Mouse (Mus musculus) brown adipose tissue, adult 24 weeks (tissue): ENCODE results near the gene Pnp2. TPM values are rescaled to one million over a fixed set of nuclear protein-coding genes. Genes with fewer than 3 reads are reported as not detected.
"Not testable (repeated sequence)": the region's sequence is repeated elsewhere in the genome, so short reads cannot be mapped to it uniquely, and the experiment has no call there.

Experiments
- H3K27ac ChIP-seq: fragments of 200-500 bp; replicated peaks from 2 replicates; pipeline ENCODE4 v1.5.1; 2012; ENCODE audit warnings: low read depth, mild to moderate bottlenecking, low read length
- H3K4me1 ChIP-seq: fragments of 200-500 bp; 2 replicates; pipeline ENCODE4 v1.6.1; 2012; ENCODE audit warnings: low read length, mixed read lengths; ENCODE audit not compliant: control insufficient read depth, insufficient read depth, insufficient read length
- H3K4me3 ChIP-seq: fragments of 200-500 bp; 2 replicates; pipeline ENCODE4 v1.5.1; 2012; ENCODE audit warnings: low read depth, mild to moderate bottlenecking, low read length, moderate library complexity; ENCODE audit not compliant: insufficient read depth
- polyA plus RNA-seq: library from polyadenylated mRNA; stranded (reverse); fragments of >200 nt; gene quantifications from 2 replicates; pipeline ENCODE4 v1.2.4, GENCODE M21; 2012; ENCODE audit not compliant: missing spikeins, insufficient read depth, insufficient read length

Pnp2 gene
- polyA plus RNA-seq, 1 experiment: 5.1 TPM

DNA sequence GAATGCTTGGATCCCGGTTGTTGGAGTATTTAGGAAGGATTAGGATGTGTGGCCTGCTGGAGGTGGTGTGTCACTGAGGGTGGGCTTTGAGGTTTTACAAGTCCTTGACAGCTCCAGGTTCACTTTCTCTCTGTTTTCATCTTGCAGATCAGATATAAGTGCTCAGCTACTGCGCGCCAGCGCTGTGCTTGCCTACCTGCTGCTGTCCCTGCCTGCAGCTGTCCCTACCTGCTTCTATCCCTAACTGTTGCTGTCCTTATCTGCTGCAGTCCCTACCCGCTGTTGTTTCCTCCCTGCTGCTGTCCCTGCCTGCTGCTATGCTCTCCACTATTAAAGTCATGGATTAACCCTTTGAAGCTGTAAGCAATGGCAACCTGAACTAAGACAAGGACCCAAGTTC is 19.2 kb downstream of the Pnp2 start:
- Histone ChIP-seq H3K4me1 (peaks cover 15% of the 10 kb centered on the region; the same call in 1 of the 2 replicates), H3K4me3 (no peak overlapping the region), H3K27ac (no peak overlapping the region)

DNA sequence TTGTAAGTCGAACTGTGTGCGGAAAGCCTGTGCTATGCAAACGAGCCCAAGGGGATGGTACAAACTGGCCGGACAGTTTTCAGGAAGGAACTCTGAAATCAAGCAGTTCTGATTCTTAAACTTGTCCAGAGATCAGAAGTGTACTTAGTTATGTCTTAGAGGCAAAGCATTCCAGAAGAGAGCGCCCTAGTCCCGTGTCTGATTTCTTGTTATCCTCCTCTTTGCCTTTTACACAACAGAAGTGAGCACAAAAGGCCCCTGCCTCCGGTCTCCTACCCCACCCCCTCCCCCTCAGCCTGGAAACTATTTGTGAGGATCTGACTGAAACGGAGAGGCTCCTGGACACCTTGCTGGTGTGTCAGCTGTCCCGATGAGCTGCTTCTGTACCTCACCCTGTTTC is 20.9 kb downstream of the Pnp2 start:
- peak overlapping the region; percentile 37 for H3K27ac ChIP-seq
- no peak overlapping the region; the same call in 1 of the 2 replicates for H3K4me3 ChIP-seq

DNA sequence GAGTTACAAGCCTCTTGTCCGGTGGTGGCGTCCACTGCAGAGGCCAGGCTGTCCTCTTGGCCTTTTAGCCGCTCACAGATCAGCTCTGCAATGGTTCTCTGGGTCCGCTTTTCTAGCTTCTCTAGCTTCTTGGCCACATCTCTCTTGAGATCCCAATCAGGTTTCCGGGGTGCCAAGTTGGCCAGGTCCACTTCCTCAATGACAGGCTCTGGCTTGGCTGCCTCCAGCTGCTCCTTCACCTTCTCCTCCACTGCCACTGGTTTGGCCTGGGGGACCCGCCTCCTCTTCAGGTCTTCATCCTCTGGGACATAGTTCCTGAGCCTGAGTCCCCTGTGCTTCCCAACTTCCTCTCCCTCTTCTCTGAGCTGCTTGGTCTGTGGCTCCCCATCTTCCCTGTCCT is 22.7 kb downstream of the Pnp2 start:
- H3K4me3 ChIP-seq: not testable (repeated sequence)
- Histone ChIP-seq H3K4me1 (peaks cover 26% of the 10 kb centered on the region; the same call in 1 of the 2 replicates), H3K27ac (peak overlapping the region; percentile 82; the same call in 1 of the 2 replicates)

More for the DNA sequence above, 20.9 kb downstream of the Pnp2 start:
- H3K4me1 ChIP-seq: peaks cover 19% of the 10 kb centered on the region; the same call in 1 of the 2 replicates

DNA sequence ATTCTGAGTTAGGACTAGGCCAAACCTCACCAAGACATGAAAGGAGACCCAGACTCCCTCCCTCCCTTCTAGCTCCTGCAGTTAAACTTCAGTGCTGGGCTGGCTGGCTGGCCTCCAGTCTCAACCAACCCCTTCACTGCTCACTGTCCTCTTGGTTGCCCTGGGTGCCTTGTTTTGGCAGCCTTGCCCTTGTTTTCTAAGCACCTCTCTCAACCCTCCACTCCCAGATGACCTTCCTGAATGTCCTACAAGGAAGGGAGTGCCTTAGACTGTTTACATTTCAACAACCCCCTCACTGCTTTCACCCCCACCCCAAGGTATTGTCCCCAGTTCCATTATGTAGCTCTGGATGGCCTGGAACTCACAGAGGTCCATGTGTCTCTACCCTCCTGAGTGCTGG is 23.8 kb downstream of the Pnp2 start:
- H3K4me3 ChIP-seq: no peak overlapping the region
- peaks cover 26% of the 10 kb centered on the region; the same call in 1 of the 2 replicates for H3K4me1 ChIP-seq
- peak overlapping the region; percentile 82 for H3K27ac ChIP-seq

DNA sequence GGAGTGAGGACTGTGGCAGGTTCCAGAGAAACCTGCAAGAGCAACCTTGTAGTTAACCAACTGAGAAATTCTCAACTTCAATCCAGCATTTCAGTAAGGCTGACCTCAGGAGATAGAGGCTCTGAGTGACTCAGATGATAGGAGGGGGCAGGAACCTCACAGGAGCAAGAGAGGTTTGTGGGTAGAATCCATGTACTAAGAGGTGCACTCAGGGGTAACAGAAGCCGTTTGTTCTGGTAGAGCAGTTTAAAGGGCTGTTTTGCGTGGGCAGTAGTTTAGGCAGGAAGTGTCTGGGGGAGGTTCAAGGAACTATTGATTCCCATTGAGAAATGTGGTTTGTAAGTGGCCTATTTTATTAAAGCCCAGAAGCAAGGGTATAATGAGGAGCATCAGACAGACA is 25.4 kb downstream of the Pnp2 start:
- H3K27ac ChIP-seq: peak overlapping the region; percentile 92
- no peak overlapping the region for H3K4me3 ChIP-seq
- H3K4me1 ChIP-seq: peaks cover 26% of the 10 kb centered on the region; the same call in 1 of the 2 replicates

DNA sequence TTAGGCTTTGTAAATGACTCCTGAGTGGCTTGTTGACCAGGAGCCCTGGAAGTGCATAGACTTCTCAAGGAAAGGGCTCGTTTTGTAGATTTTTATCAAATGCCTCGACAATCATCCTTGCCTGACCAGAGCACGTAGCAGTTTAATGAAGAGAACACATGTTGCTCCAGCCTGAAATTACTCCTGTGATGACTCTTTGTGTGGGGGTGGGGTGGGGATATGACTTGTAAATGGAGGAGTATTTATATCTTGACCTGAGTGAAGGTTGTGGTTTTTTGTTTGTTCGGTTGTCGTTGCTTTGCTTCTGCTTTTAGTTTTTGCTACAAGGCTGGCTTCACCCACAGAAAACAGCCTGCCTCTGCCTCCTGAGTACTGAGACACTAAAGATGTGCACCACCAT is 26.0 kb downstream of the Pnp2 start:
- peaks cover 26% of the 10 kb centered on the region; the same call in 1 of the 2 replicates for H3K4me1 ChIP-seq
- H3K27ac ChIP-seq: peak overlapping the region; percentile 96
- no peak overlapping the region for H3K4me3 ChIP-seq

DNA sequence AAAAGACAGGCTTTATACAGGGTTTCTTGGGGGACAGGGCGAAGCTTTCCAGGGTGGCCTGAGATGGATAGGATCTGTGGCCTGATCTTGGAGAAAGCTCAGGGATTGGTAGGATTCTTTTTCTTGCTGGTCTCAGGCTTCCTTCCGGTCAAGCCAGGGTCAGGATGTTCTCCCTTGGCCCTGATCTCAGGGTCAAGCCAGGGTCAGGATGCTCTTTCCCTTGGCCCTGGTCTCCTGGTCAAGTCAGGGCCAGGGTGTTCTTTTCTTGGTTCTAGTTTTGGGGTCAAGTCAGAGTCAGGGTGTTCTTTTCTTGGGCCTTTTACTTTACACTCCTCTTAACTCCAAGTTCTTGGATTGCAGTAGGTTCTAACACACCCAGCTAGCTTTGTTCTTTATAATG is 31.9 kb downstream of the Pnp2 start:
- Histone ChIP-seq H3K4me3 (no peak overlapping the region), H3K27ac (peak overlapping the region; percentile 96), H3K4me1 (peaks cover 10% of the 10 kb centered on the region; the same call in 1 of the 2 replicates)

DNA sequence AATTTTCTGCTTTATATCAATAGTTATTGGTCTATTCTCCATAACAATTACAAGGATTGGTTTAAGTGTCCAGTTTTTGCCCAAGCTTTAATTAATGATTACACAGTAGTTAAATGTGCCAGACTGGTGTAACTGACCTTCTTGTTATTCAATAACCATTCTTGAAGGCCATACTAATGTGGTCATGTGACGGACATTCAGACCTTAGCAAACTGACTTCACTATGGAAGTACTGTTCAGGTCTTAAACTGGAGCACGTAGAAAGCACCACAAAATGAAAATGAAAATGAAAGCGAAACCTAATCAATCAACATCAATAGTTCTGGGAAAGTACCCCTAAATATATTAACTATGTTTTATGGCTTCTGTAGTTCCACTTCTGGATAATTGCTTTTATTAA is 35.2 kb downstream of the Pnp2 start:
- H3K27ac ChIP-seq: no peak overlapping the region
- H3K4me3 ChIP-seq: no peak overlapping the region
- peaks cover 20% of the 10 kb centered on the region for H3K4me1 ChIP-seq

DNA sequence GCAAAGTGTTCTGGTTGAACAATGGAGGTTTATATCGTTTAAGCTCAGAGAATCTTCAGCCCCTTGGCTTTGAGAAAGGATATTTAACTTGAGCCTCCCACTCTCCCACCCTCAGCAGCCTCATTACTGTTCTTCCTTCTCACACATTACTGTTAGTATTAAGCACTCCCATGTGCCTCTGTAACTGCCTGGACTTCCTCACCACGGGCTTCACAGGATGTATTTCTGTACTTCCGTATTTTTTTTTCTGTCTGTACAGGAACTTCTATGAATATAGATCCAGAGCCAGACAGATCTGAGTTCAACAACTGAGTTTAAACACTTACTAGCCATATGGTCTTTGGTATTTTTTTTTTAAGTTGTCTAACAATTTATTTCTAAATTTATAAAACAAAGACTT is 41.3 kb downstream of the Pnp2 start:
- Histone ChIP-seq H3K4me3 (no peak overlapping the region), H3K4me1 (peaks cover 26% of the 10 kb centered on the region), H3K27ac (peak overlapping the region; percentile 82)

DNA sequence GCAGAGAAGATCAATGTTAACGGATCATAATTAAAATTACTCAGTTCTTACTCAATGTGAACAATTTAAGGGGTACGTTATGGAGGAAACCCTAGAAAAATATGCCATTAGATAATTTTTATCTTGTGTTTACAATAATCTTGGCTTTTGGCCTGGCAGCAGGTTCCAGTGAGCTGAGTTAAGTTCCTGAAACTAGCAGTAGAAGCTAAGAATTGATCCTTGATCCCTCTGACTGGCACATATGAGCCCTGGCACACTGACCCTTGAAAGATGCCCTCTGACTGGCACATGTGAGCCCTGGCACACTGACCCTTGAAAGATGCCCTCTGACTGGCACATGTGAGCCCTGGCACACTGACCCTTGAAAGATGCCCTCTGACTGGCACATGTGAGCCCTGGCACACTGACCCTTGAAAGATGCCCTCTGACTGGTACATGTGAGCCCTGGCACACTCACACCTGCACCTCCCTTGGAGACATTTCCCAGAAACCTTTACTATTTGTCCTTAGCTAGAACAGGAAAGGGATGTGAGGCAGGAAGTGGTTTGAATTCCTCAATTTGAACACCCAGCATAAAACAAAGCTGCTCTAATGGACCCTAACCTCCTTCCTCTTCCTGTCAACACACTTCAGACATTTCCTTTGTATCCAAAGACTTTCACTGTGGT is 42.3 kb downstream of the Pnp2 start:
- H3K4me3 ChIP-seq: no peak overlapping the region
- peak overlapping the region; percentile 96 for H3K27ac ChIP-seq
- H3K4me1 ChIP-seq: peaks cover 26% of the 10 kb centered on the region

DNA sequence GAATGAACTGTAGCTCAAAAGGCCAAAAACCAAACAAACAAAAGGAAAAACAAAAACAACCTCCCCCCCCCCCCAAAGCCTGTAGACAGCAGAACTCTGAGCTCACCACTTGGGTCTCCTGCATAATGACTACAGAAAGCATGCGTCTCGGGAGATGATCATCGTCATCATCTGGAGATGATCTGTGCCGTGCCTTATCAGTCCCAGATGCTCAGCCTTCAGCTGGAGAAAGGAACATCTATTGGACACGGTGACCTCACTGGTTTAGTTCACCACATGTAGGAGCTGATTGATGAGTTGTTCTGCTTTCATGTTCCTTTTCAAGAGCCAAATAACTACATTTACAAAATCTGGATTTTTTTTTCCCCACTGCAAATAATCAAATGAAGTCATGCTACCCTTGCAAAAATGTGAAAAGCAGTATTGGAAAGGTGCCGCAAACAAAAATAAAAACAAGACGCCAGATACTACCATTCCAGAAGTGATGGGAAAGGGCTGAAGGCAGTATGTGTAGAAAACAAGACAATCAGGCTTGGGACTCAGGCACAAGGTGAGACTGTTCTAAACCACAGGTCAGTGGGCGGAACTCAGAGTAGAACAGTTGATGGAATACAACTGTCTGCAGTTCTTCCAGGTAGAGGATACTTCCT is 51.5 kb downstream of the Pnp2 start, which contains the start of gene Rnase10:
Gene Rnase10 (plus strand): TSS at position 600 of the 650 bp plus-strand sequence.
- peaks cover 16% of the 10 kb centered on the region for H3K4me1 ChIP-seq
- H3K27ac ChIP-seq: peak within 1 kb of the TSS; percentile 99
- H3K4me3 ChIP-seq: peak within 1 kb of the TSS; percentile 7; the same call in 1 of the 2 replicates

DNA sequence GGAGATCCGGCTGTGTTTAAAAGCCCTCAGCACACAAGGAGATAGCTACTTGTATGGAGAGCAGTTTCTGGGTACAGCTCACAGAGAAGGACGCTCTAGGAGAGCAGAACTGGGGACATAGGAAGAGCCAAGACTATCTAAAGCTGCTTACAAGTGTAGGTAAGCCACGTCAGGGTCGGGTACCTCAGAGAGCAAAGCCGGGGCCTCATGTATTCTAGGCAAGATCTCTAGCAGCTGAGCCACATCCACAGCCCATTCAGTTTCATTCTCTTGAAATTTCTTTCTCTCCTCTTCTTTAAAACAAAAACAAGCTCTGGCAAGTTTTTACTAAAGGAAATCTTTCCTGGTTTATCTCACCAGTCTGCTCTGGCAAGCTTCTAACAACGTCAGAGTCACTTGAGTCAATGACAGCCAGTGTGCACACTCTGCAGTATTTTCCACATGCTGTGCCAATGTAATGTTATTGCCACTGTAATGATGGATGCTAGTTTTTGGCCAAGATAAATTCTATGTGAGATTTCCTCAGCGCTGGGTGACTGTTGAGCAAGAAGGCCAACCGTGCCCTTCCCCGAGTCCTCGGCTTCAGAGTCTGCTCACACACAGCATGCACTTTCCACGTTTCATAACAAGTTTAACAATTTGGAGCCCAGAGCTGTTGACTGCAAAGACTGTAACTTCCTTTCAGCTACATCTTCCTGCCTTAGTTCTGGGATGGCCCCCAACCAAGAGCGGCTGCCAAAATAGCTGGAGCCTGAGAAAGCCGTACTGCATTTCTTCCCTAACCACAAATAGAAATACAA is 52.3 kb downstream of the Pnp2 start:
- Histone ChIP-seq H3K4me3 (peak overlapping the region; percentile 7; the same call in 1 of the 2 replicates), H3K4me1 (peaks cover 16% of the 10 kb centered on the region), H3K27ac (peak overlapping the region; percentile 99)

DNA sequence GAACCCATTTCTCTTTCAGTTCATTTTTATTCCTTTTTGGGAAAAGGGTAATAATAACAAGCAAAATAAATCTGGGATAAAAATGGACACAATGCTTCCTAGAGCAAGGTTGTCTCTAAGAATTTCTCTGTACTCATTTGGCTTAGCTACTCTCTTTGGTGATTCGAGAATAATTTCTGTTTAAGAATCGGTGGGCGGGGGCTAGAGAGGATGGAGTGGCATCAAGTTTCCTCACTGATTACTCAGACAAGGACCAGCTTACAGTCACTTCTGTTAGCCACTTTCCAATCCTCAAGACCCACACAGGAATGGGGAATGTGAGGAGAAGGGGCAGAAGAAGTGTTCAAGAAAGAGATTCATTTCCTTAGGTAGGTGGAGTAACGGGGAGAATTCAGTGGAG is 53.0 kb downstream of the Pnp2 start:
- Histone ChIP-seq H3K4me3 (no peak overlapping the region), H3K27ac (peak overlapping the region; percentile 99), H3K4me1 (peaks cover 16% of the 10 kb centered on the region)

DNA sequence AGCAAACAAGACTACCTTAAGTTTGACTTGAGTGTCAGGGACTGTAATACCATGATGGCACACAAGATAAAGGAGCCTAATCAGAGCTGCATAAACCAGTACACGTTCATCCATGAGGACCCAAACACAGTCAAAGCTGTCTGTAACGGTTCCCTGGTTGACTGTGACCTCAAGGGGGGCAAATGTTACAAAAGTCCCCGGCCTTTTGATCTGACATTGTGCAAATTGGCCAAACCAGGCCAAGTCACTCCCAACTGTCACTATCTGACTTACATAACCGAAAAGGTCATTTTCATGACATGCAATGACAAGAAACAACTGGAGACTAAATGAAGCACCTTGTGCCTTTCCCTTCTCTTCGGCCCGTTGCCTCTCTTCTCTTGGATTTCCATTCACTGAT is 53.8 kb downstream of the Pnp2 start:
- H3K4me3 ChIP-seq: no peak overlapping the region
- H3K4me1 ChIP-seq: peaks cover 14% of the 10 kb centered on the region
- H3K27ac ChIP-seq: peak overlapping the region; percentile 99
